Mouse (Mus musculus): ENCODE measurements around the gene Slc8a3. TPM values are rescaled to one million over a fixed set of nuclear protein-coding genes. Genes with fewer than 3 reads are reported as not detected.
"Not testable (repeated sequence)": the region's sequence is repeated elsewhere in the genome, so short reads cannot be mapped to it uniquely, and the experiment has no call there.

Slc8a3 gene
- polyA plus RNA-seq (2012): 0.01 TPM in 1 of 2 replicates, not detected in the other

DNA sequence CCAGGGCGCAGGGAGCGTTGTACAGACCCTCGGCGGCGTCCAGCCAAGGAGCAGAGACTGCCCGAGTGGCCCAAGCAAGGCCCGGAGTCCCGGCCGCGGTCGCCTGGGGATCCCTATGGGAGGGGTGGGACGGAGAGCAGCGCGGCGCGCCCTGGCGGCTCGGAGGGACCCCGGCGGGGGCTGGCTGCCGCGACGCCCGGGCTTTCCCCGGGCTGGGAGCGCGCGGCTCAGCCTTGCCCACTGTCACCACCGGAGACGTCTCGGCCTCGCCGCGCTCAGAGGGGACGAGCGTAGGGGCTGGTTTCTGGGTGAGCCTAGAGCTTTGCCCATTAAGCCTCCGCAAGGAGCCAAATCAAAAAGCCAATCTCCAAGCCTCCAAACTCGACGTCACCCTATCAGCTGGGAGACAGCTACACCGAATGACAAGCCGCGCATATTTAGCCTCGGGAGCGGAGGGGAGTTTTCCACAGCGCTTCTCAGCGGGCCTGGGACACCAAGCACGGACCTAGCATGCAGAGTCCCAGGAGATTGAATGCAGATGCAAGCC is at the start of gene Slc8a3:
Gene Slc8a3, minus strand, starts transcription at position 306 of the 547 bp plus-strand sequence.
- Histone ChIP-seq H3K9me3 (ENCODE audit: control insufficient read depth, low read length) (no peaks in the 10 kb centered on the region), H3K27me3 (ENCODE audit: control insufficient read depth) (peaks cover 43% of the 10 kb centered on the region), H3K36me3 (ENCODE audit: control insufficient read depth) (no peaks in the 10 kb centered on the region), H3K4me1 (ENCODE audit: control insufficient read depth) (no peaks in the 10 kb centered on the region), H3K4me3 (replicated peaks) (no peak within 1 kb of the TSS)
- TF ChIP-seq TAL1 (IDR thresholded peaks at IDR 0.05; ENCODE audit: low read length) (no peak), GATA1 (IDR thresholded peaks at IDR 0.05; ENCODE audit: low read length) (no peak)

DNA sequence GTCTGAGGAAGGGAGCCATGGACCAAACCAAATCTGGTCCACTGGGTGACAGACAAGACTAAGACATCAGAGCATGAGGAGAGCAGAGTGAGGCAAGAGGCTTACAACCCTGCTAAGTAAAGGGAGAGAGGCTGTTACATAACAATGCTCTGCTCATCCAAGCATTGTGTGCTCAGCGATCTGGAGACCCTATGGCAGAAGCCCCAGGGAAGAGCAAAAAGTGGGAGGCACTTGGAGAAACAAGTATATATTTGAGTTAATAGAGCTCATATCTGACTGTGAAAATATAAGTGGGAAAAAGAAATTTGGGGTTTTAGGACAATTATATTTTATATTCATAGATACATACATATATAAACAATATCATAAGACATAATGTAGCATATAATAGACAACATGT is 46.4 kb upstream of the Slc8a3 start, which contains the start of gene Gm4787:
Gene Gm4787, minus strand, starts transcription at position 101 of the 400 bp plus-strand sequence.
- H3K4me3 ChIP-seq (replicated peaks); H3K36me3 ChIP-seq (ENCODE audit: control insufficient read depth); H3K27me3 ChIP-seq (ENCODE audit: control insufficient read depth); H3K4me1 ChIP-seq (ENCODE audit: control insufficient read depth); H3K9me3 ChIP-seq (ENCODE audit: control insufficient read depth, low read length): not testable (repeated sequence)

DNA sequence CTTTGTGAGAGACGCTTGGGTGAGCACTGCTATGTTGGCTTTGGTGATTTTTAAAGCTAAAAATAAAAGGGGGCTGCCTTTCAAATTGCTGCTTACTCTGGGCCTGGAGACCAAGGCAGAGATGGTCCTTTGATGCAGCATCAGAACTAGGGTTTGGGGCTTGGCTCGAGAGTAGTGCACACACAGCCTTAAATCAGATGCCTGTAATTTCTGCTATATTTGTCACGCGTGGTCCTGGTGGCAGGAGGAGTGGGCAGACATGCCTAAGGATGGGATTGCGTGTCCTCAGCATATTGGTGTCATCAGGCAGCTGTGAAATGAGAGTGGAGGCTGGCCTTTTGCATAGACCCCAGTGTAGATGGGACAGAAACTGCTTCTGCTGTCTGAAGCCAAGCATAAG is 861 bp upstream of the Slc8a3 start:
- Histone ChIP-seq H3K4me1 (ENCODE audit: control insufficient read depth) (no peaks in the 10 kb centered on the region), H3K27me3 (ENCODE audit: control insufficient read depth) (peaks cover 43% of the 10 kb centered on the region)

DNA sequence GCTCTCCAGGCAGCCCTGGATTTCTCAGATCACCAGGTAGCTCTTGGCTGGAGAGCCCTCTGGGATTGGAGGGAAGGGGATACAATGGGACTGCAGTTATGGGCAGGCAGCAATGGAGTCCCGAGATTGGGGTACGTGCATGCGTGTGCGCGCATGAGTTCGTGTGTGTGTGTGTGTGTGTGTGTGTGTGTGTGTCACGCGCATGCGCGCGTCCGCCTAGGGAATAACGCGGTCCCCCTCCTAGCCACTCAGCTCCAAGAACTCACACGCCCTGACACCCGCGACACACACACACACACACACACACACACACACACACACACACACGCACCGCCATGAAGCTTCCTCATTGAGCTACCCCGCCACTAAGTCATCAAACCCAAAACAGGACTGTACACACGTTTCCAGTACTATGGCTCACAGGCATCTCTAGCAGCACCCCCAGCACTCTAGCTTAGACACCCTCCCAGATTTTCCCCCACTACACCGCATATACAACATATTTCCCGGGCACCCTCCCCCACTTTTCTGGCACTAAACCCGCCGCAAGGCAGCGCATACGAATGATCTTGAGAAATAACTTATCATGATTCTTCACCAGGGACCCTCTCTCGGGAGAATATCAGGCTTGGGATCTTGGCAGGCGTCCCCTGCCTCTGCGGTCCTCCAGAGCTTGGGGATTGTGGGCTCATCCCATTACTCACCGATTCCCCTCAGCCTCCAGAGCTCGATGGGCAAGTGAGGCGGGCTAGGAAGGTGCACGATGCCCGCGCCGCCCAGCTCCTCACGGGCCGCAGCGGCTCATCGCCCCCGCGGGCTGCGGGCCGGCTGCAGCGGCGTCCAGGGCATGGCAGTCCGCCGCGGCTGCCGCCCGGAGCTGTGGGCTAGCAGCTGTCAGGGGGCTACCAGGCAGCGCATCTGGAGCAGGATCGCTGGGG is 774 bp downstream of the Slc8a3 start:
- Histone ChIP-seq H3K4me1 (ENCODE audit: control insufficient read depth) (no peaks in the 10 kb centered on the region), H3K9me3 (ENCODE audit: control insufficient read depth, low read length) (no peaks in the 10 kb centered on the region), H3K36me3 (ENCODE audit: control insufficient read depth) (no peaks in the 10 kb centered on the region), H3K27me3 (ENCODE audit: control insufficient read depth) (peaks cover 43% of the 10 kb centered on the region), H3K4me3 (replicated peaks) (no peak overlapping the region)
- TF ChIP-seq GATA1 (IDR thresholded peaks at IDR 0.05; ENCODE audit: low read length) (no peak), TAL1 (IDR thresholded peaks at IDR 0.05; ENCODE audit: low read length) (no peak)

More for the DNA sequence above, 861 bp upstream of the Slc8a3 start:
- Histone ChIP-seq H3K36me3 (ENCODE audit: control insufficient read depth) (no peaks in the 10 kb centered on the region), H3K4me3 (replicated peaks) (no peak overlapping the region), H3K9me3 (ENCODE audit: control insufficient read depth, low read length) (no peaks in the 10 kb centered on the region)
- no peak for TF ChIP-seq TAL1 (IDR thresholded peaks at IDR 0.05; ENCODE audit: low read length)
- TF ChIP-seq GATA1 (IDR thresholded peaks at IDR 0.05; ENCODE audit: low read length): no peak

DNA sequence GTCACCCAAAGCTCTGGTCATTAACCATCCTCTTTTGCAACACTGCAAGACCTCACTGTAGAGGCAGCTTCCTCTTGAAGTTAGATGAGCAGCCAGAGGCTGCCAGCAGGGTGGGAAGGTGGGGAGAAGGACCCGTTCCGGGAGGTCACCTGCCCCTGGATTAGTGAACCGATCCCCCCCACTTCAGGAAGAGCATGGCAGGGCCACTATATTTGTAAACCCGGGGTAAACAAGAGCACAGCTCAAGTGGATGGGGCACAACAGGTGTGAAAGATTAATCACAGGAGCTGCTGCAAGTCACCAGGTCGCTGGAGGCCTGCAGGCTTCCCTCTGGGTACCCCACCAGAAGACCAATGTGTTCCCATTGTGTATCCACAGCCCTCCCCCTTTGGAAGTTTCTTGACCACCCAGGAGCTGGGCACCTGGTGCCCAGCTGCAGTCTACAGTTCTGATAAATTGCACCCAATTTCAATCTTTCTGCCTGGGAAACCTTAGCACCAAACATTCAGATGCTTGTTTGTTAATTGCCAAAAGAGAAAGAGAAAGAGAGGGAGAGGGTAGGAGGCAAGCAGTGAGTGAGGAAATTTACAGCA is 1.8 kb downstream of the Slc8a3 start:
- H3K27me3 ChIP-seq (ENCODE audit: control insufficient read depth): peaks cover 43% of the 10 kb centered on the region
- H3K9me3 ChIP-seq (ENCODE audit: control insufficient read depth, low read length): no peaks in the 10 kb centered on the region
- TF ChIP-seq TAL1 (IDR thresholded peaks at IDR 0.05; ENCODE audit: low read length) (no peak), GATA1 (IDR thresholded peaks at IDR 0.05; ENCODE audit: low read length) (no peak)
- no peak overlapping the region for H3K4me3 ChIP-seq (replicated peaks)
- no peaks in the 10 kb centered on the region for H3K36me3 ChIP-seq (ENCODE audit: control insufficient read depth)
- H3K4me1 ChIP-seq (ENCODE audit: control insufficient read depth): no peaks in the 10 kb centered on the region

DNA sequence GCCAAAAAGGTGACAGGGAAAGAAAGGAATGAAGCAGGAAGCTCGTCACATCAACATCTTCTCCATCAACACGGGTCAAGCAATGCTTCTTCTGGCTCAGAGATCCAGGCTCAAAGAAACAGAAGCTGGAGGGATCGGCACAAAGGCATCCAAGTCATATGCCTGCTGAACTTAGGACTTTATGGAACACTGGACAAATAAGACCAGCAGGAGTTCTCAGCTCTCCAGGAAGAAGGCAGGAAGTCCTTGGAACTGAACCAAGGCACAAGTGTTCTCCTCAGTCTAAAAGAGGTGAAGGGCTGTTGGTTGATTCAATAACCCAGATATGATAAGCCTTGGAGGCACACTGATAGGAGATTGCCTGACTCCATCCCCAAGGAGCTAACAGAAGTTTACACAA is 8.0 kb downstream of the Slc8a3 start:
- no peak for TF ChIP-seq TAL1 (IDR thresholded peaks at IDR 0.05; ENCODE audit: low read length)
- TF ChIP-seq GATA1 (IDR thresholded peaks at IDR 0.05; ENCODE audit: low read length): no peak
- H3K4me3 ChIP-seq (replicated peaks): no peak overlapping the region
- no peaks in the 10 kb centered on the region for H3K4me1 ChIP-seq (ENCODE audit: control insufficient read depth)
- H3K36me3 ChIP-seq (ENCODE audit: control insufficient read depth): no peaks in the 10 kb centered on the region
- H3K27me3 ChIP-seq (ENCODE audit: control insufficient read depth): no peaks in the 10 kb centered on the region
- no peaks in the 10 kb centered on the region for H3K9me3 ChIP-seq (ENCODE audit: control insufficient read depth, low read length)

DNA sequence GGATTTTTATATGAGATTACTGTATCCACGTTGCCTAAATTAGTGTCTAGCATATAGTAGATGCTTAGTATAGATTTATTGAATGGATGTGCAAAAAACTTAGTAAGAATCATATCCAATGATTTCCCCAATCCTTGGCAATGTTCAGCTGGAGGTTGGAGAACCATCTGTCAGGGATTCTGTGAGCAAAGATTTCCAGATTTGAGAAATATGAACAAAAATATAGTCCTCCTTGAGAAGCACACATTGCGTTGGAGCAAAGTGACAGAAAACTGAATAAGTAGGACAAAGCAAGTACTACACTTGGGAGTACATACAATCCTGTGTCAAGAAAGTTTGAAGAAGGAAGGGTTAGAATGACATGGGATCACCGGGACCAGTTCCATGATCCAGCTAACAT is 8.9 kb downstream of the Slc8a3 start:
- Histone ChIP-seq H3K4me1 (ENCODE audit: control insufficient read depth) (no peaks in the 10 kb centered on the region), H3K9me3 (ENCODE audit: control insufficient read depth, low read length) (no peaks in the 10 kb centered on the region), H3K36me3 (ENCODE audit: control insufficient read depth) (no peaks in the 10 kb centered on the region), H3K4me3 (replicated peaks) (no peak overlapping the region), H3K27me3 (ENCODE audit: control insufficient read depth) (no peaks in the 10 kb centered on the region)
- TF ChIP-seq GATA1 (IDR thresholded peaks at IDR 0.05; ENCODE audit: low read length) (no peak), TAL1 (IDR thresholded peaks at IDR 0.05; ENCODE audit: low read length) (no peak)

DNA sequence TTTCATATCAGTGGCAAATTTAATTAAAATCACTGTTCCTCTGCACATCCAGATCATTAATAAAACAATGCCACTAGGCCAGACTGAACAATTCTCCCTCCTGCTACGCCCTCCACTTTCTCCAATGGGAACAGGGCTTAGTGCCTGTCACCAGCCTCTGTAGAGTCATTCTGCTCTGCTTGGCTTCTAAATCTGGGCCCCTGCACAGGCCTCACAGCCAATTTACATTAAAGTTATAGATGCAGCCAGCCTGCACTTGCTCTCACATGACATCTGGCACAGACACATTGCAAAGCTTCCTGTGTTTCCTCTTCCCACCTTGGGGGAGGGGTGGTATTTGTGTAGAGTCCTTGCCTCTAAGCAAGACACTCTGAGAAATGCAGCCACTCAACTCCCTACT is 12.0 kb downstream of the Slc8a3 start:
- TF ChIP-seq GATA1 (IDR thresholded peaks at IDR 0.05; ENCODE audit: low read length) (no peak), TAL1 (IDR thresholded peaks at IDR 0.05; ENCODE audit: low read length) (no peak)

DNA sequence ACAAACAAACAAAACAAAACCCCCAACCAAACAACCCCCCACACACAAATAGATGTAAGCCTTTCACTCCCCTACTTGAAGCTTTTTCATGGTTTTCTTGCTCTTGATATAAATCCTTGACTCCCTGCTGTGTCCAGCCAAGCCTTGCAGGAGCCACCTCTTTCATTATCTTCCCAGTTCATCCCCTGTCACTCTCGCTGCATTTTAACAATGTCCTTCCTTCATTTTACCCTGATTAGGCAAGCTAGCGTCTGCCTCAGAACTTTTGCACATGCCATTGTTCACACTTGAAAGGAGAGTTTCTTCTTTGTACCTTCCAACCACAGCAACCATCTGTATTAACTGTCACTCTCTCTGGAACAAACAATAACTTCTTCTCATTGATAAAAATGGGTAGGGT is 15.2 kb downstream of the Slc8a3 start:
- H3K36me3 ChIP-seq (ENCODE audit: control insufficient read depth): no peaks in the 10 kb centered on the region
- H3K4me3 ChIP-seq (replicated peaks): no peak overlapping the region
- H3K4me1 ChIP-seq (ENCODE audit: control insufficient read depth): no peaks in the 10 kb centered on the region
- no peaks in the 10 kb centered on the region for H3K27me3 ChIP-seq (ENCODE audit: control insufficient read depth)
- H3K9me3 ChIP-seq (ENCODE audit: control insufficient read depth, low read length): peaks cover 14% of the 10 kb centered on the region
- TF ChIP-seq TAL1 (IDR thresholded peaks at IDR 0.05; ENCODE audit: low read length) (no peak), GATA1 (IDR thresholded peaks at IDR 0.05; ENCODE audit: low read length) (no peak)

More for the DNA sequence above, 12.0 kb downstream of the Slc8a3 start:
- Histone ChIP-seq H3K4me3 (replicated peaks) (no peak overlapping the region), H3K36me3 (ENCODE audit: control insufficient read depth) (no peaks in the 10 kb centered on the region), H3K4me1 (ENCODE audit: control insufficient read depth) (no peaks in the 10 kb centered on the region), H3K9me3 (ENCODE audit: control insufficient read depth, low read length) (no peaks in the 10 kb centered on the region; the same call in 1 of the 2 replicates), H3K27me3 (ENCODE audit: control insufficient read depth) (no peaks in the 10 kb centered on the region)
